Mouse (Mus musculus) hindbrain, postnatal 0 days (tissue): ENCODE data around the gene Tpcn1. TPM values are rescaled to one million over a fixed set of nuclear protein-coding genes. Genes with fewer than 3 reads are reported as not detected.

ENCODE experiments used
- ATAC-seq: fragments of 200-750 bp; cut with Nextera tagmentation; 2 replicates; pipeline ENCODE4 v1.8.0; 2017; ENCODE audit warnings: mild to moderate bottlenecking, moderate TSS enrichment, moderate library complexity
- DNase-seq: peaks from one replicate; pipeline ENCODE4 v3.0.0-alpha.2; 2015; ENCODE audit warnings: low spot score
- H3K27ac ChIP-seq: fragments of 300-500 bp; sonication (generic); 2 replicates; pipeline ENCODE4 v1.5.1; 2014; ENCODE audit warnings: mild to moderate bottlenecking
- H3K27me3 ChIP-seq: fragments of 300-500 bp; sonication (generic); 2 replicates; pipeline ENCODE4 v1.6.1; 2014; ENCODE audit warnings: low read length, mixed read lengths; ENCODE audit not compliant: insufficient read depth
- H3K36me3 ChIP-seq: fragments of 300-500 bp; sonication (generic); 2 replicates; pipeline ENCODE4 v1.6.1; 2014; ENCODE audit warnings: low read length, mixed read lengths; ENCODE audit not compliant: insufficient read depth
- H3K4me1 ChIP-seq: fragments of 300-500 bp; sonication (generic); 2 replicates; pipeline ENCODE4 v1.6.1; 2014; ENCODE audit warnings: antibody characterized with exemption, low read length, mixed read lengths; ENCODE audit not compliant: insufficient read depth
- H3K4me2 ChIP-seq: fragments of 300-500 bp; sonication (generic); 2 replicates; pipeline ENCODE4 v1.6.1; 2014; ENCODE audit warnings: low read depth, mild to moderate bottlenecking, low read length, moderate library complexity, mixed read lengths
- H3K4me3 ChIP-seq: fragments of 300-500 bp; sonication (generic); 2 replicates; pipeline ENCODE4 v1.5.1; 2014; ENCODE audit warnings: low read length
- H3K9ac ChIP-seq: fragments of 300-500 bp; sonication (generic); replicated peaks from 2 replicates; pipeline ENCODE4 v1.6.1; 2014; ENCODE audit warnings: mild to moderate bottlenecking, low read length, moderate library complexity, mixed read lengths
- H3K9me3 ChIP-seq: fragments of 300-500 bp; sonication (generic); 2 replicates; pipeline ENCODE4 v1.6.1; 2016; ENCODE audit warnings: low read length, mixed read lengths
- CTCF ChIP-seq: IDR thresholded peaks from 2 replicates; pipeline ENCODE4 v1.5.1; 2016; ENCODE audit warnings: antibody characterized with exemption, control low read depth, low read depth
- WGBS: fragments of 180-500 bp; shearing (Covaris S2); extraction: QIAGEN DNeasy Blood & Tissue Kit; methylation state at CpG from one replicate; pipeline ENCODE4 v1.1.7; 2014; 5-methylcytosine and 5-hydroxymethylcytosine counted together
- polyA plus RNA-seq: library from polyadenylated mRNA; unstranded; fragments of >200 nt; fragmentation: Nextera tagmentation; extraction: Ambion mirVana; gene quantifications from 2 replicates; pipeline ENCODE4 v1.2.1, GENCODE M21; 2015
- total RNA-seq: library from RNA; depleted of rRNA; stranded (reverse); fragments of >200 nt; gene quantifications from 2 replicates; pipeline ENCODE4 v1.2.3, GENCODE M21; 2014

Tpcn1 gene
- total and polyA plus RNA-seq, 2 experiments from 2014 or later = 15.4 to 30.7 TPM

DNA sequence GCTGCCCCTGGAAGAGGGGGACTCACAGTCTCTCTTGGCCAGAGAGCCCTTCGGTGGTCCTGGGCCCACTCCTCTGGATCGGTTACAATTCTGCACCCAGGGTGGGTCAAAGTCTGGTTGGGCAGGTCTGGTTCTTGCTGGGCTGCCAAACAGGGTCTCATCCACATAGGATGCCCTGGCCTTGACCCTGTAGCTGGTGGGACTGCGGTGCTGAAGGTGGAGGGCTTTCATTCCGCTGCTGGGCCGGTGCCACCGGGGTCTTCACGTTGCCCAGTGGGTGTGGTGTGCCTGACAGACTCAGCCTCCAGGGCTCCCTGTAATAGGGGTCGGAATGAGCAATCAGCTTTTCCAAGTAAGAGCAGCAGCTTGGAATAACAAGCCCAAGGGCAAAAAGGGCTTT is 22.9 kb upstream of the Tpcn1 start:
- WGBS = 37% methylated on average over 8 of the region's 8 CpGs
- Histone ChIP-seq H3K4me1 (peaks cover 14% of the 10 kb centered on the region), H3K36me3 (no peaks in the 10 kb centered on the region; the same call in 1 of the 2 replicates), H3K27ac (peak overlapping the region; percentile 86; the same call in 1 of the 2 replicates), H3K4me3 (peak overlapping the region; percentile 76), H3K27me3 (no peaks in the 10 kb centered on the region), H3K4me2 (peak overlapping the region; percentile 78), H3K9me3 (no peaks in the 10 kb centered on the region), H3K9ac (peak overlapping the region; percentile 60)
- ATAC-seq (no peak), DNase-seq (no peak)
- TF ChIP-seq CTCF = no peak

DNA sequence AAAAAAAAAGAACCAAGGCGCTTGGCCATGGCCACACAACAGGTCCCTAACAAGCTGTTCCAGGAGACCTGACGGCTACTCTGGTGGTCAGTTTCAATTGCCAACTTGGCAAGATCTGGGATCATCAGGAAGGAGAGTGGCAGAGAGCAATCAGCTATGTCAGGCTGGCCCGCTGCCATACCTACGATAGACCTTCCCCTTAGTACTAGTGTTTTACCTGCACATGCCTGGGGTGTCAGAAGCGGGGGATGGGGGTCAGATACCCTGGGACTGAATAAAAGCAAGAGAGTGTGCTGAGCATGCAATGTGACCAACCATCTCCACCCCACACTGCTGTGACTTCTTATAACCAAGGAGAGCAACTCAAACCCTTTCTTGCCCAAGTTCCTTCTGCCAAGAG is 22.4 kb upstream of the Tpcn1 start:
- Histone ChIP-seq H3K27ac (no peak overlapping the region), H3K4me2 (peak overlapping the region; percentile 78), H3K9me3 (no peaks in the 10 kb centered on the region), H3K9ac (peak overlapping the region; percentile 60; the same call in 1 of the 2 replicates), H3K4me3 (peak overlapping the region; percentile 76; the same call in 1 of the 2 replicates), H3K27me3 (no peaks in the 10 kb centered on the region), H3K4me1 (peaks cover 14% of the 10 kb centered on the region), H3K36me3 (no peaks in the 10 kb centered on the region; the same call in 1 of the 2 replicates)
- ATAC-seq (no peak), DNase-seq (no peak)
- WGBS = 85% methylated on average over 5 of the region's 5 CpGs
- no peak for TF ChIP-seq CTCF

DNA sequence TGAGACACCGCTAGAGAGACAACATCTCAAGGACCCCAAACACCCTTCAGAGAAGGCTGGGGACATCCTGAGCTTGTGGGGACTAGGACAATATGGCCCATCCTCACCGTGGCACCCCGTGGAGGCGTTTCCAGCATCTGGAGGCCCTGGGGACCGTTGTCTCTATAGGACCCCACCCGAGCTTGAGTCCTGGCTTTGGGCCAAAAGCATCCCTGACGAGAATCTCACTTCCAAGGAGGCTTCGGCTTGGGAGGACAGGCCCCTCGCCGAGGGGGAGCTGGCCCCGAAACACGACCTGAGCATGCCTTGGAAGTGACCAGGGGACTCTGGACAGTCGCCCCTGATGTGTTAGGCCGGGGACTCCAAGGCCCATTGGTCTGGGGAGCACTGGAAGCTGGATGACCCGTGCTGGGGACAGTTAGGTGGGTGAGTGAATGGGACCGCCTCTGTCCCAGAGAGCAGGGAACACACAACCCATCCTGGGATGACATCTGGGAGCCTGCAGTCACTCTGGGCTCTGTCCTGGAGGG is 20.8 kb upstream of the Tpcn1 start:
- TF ChIP-seq CTCF = no peak

DNA sequence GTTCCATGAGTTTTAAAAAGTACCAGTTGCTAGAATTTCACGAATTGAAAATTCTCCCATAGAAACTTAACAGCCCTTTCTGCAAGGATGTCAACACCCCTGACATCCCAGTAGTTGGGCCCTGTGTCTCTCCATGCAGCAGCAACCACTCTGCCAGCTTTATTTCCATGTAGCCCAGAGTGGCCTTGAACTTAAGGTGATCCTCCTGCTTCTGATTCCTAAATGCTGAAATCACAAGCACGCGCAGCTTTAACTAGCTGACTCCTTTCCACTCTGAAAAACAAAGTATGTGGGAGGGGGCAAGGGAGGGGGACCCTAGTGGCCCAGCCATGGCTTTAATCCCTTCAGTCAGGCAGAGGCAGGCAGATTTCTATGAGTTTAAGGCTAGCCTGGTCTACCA is 18.9 kb upstream of the Tpcn1 start:
- no peak overlapping the region for H3K4me3 ChIP-seq
- H3K27me3 ChIP-seq = no peaks in the 10 kb centered on the region
- TF ChIP-seq CTCF = no peak
- H3K4me2 ChIP-seq = no peak overlapping the region
- no peaks in the 10 kb centered on the region for H3K9me3 ChIP-seq
- no peak overlapping the region for H3K27ac ChIP-seq
- no peak overlapping the region for H3K9ac ChIP-seq
- no peaks in the 10 kb centered on the region; the same call in 1 of the 2 replicates for H3K36me3 ChIP-seq
- ATAC-seq (no peak), DNase-seq (no peak)
- 80% methylated on average over 3 of the region's 3 CpGs for WGBS
- H3K4me1 ChIP-seq = peaks cover 16% of the 10 kb centered on the region

More for the DNA sequence above, 20.8 kb upstream of the Tpcn1 start:
- DNase-seq = no peak
- no peak for ATAC-seq
- H3K36me3 ChIP-seq = no peaks in the 10 kb centered on the region; the same call in 1 of the 2 replicates
- peaks cover 20% of the 10 kb centered on the region for H3K4me1 ChIP-seq
- WGBS = 73% methylated on average over 16 of the region's 16 CpGs
- H3K4me3 ChIP-seq = no peak overlapping the region
- no peaks in the 10 kb centered on the region for H3K27me3 ChIP-seq
- no peaks in the 10 kb centered on the region for H3K9me3 ChIP-seq
- H3K27ac ChIP-seq = no peak overlapping the region
- no peak overlapping the region for H3K9ac ChIP-seq
- no peak overlapping the region for H3K4me2 ChIP-seq

DNA sequence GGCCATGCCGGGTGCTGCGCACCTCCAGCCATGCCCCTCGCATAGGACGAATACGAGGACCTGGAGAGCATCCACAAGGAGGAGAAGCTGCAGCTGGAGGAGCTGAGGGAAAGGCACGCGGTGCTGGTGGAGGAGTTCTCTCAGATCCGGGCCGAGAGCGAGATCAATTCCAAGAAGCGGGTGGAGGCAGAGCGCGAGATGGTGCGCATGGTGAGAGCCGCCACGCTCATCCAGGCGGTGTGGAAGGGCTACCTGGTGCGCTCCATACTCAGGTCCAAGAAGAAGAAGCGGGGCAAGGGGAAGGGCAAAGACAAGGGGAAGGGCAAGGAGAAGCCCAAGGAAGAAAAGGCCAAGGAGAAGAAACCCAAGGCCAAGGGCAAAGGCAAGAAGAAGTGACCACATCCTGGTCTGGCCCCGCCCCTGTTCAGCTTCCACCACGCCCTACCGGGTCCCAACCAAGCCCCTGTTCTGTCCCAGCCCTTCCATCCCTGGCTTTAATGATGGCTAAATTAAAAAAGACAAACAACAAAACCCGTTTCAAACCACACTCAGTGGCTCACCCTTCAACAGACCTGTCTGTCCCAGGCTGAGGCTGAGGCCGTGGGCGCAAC is 18.2 kb upstream of the Tpcn1 start:
- no peak overlapping the region for H3K4me2 ChIP-seq
- no peak for TF ChIP-seq CTCF
- WGBS = 66% methylated on average over 25 of the region's 25 CpGs

DNA sequence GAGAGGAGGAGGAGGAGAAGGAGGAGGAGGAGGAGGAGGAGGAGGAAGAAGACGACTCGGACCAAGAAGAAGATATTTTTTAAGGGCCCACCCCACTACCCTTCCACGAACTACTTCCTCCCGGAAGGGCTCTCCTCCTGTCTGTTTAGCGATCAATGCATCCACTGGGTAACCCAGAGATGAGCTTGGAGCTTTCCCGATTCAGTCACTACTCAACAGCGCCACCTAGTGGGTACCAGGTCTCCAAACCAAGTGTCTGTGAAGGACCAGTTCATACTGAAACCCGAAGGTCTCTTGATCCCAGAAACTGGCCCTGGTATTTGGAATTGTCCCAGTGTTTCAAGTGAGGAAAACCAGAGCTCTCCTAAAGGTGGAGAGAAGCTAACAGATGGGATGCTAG is 17.2 kb upstream of the Tpcn1 start:
- H3K9me3 ChIP-seq = no peaks in the 10 kb centered on the region
- peak; percentile 94 for TF ChIP-seq CTCF
- H3K4me1 ChIP-seq = 0 out of 2 replicates have a peak, but pooled peaks cover 5% of the 10 kb centered on the region
- peak; percentile 74 for ATAC-seq
- DNase-seq = peak; percentile 98
- 1% methylated on average over 8 of the region's 8 CpGs for WGBS
- H3K4me3 ChIP-seq = peak overlapping the region; percentile 35
- H3K36me3 ChIP-seq = no peaks in the 10 kb centered on the region; the same call in 1 of the 2 replicates
- H3K27me3 ChIP-seq = no peaks in the 10 kb centered on the region
- H3K4me2 ChIP-seq = peak overlapping the region; percentile 63
- peak overlapping the region; percentile 49; the same call in 1 of the 2 replicates for H3K9ac ChIP-seq
- no peak overlapping the region; the same call in 1 of the 2 replicates for H3K27ac ChIP-seq

More for the DNA sequence above, 18.2 kb upstream of the Tpcn1 start:
- Histone ChIP-seq H3K27me3 (no peaks in the 10 kb centered on the region), H3K9me3 (no peaks in the 10 kb centered on the region), H3K4me1 (peaks cover 14% of the 10 kb centered on the region), H3K27ac (no peak overlapping the region), H3K4me3 (no peak overlapping the region), H3K9ac (no peak overlapping the region), H3K36me3 (no peaks in the 10 kb centered on the region; the same call in 1 of the 2 replicates)
- ATAC-seq (no peak), DNase-seq (no peak)

DNA sequence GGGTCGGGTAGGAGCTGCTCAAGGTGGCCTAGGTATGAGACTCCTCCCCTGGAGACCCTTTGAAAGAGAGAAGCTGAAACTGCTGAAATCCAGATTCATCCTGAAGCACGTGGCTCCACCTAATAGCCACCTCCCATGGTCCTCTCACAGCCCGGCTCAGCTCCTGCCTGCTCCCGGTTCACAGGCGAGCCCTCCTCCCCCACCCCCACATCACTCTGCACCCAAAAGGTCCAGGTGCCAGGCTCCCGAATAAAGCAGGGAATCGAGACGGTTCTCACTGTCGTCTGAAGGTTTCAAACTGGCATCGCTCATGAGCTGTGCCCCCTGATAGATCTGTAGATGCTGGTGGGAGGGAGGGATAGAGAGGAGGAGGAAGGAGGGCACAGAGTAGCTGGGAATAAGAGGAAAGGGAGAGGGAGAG is 16.8 kb upstream of the Tpcn1 start:
- Histone ChIP-seq H3K36me3 (no peaks in the 10 kb centered on the region; the same call in 1 of the 2 replicates), H3K9me3 (no peaks in the 10 kb centered on the region), H3K4me3 (peak overlapping the region; percentile 35), H3K27me3 (no peaks in the 10 kb centered on the region), H3K9ac (peak overlapping the region; percentile 49), H3K4me2 (peak overlapping the region; percentile 63), H3K4me1 (peaks cover 8% of the 10 kb centered on the region; the same call in 1 of the 2 replicates), H3K27ac (peak overlapping the region; percentile 77)
- ATAC-seq = peak; percentile 65
- no peak for TF ChIP-seq CTCF
- WGBS = under 1% methylated on average over 10 of the region's 10 CpGs
- DNase-seq = no peak
